Mouse (Mus musculus) WW6 (cell line): ENCODE data around the gene Pacs2.

Source experiments
- DNase-seq: peaks from one replicate; pipeline ENCODE4 v3.0.0-alpha.2; 2013; ENCODE audit warnings: low read depth, low spot score

Gene Pacs2

GRCm38 (mm10) chr12:113088026-113088425 is 73.7 kb downstream of the Pacs2 start:
- no peak for DNase-seq

GRCm38 (mm10) chr12:113089107-113089506 is 74.8 kb downstream of the Pacs2 start:
- no peak for DNase-seq

GRCm38 (mm10) chr12:113090053-113090452 is 75.7 kb downstream of the Pacs2 start:
- DNase-seq = no peak

- no peak for DNase-seq
Measured at GRCm38 (mm10) chr12:113097040-113097439, 82.7 kb downstream of the Pacs2 start.

GRCm38 (mm10) chr12:113097749-113098281 is 83.5 kb downstream of the Pacs2 start, which contains the start of gene Mta1:
Mta1 (plus strand) TSS chr12:113098278.
- no peak for DNase-seq

- DNase-seq = no peak
Measured at GRCm38 (mm10) chr12:113098530-113099151, 84.3 kb downstream of the Pacs2 start.

GRCm38 (mm10) chr12:113099470-113100237 is 85.3 kb downstream of the Pacs2 start:
- no peak for DNase-seq

- no peak for DNase-seq
Measured at GRCm38 (mm10) chr12:113100448-113101076, 86.3 kb downstream of the Pacs2 start.

- no peak for DNase-seq
Measured at GRCm38 (mm10) chr12:113101251-113101960, 87.1 kb downstream of the Pacs2 start.

- DNase-seq = no peak
Measured at GRCm38 (mm10) chr12:113102461-113102860, 88.2 kb downstream of the Pacs2 start.

GRCm38 (mm10) chr12:113103846-113104451 is 89.6 kb downstream of the Pacs2 start:
- no peak for DNase-seq

- DNase-seq = no peak
Measured at GRCm38 (mm10) chr12:113106386-113106785, 92.1 kb downstream of the Pacs2 start.

GRCm38 (mm10) chr12:113107431-113108124 is 93.3 kb downstream of the Pacs2 start:
- DNase-seq = no peak

GRCm38 (mm10) chr12:113108528-113109283 is 94.4 kb downstream of the Pacs2 start:
- no peak for DNase-seq

- no peak for DNase-seq
Measured at GRCm38 (mm10) chr12:113109801-113110200, 95.5 kb downstream of the Pacs2 start.

GRCm38 (mm10) chr12:113114141-113114540 is 99.8 kb downstream of the Pacs2 start:
- DNase-seq = no peak

- DNase-seq = no peak
Measured at GRCm38 (mm10) chr12:113114856-113115538, 100.7 kb downstream of the Pacs2 start.

GRCm38 (mm10) chr12:113119516-113120410 is 105.5 kb downstream of the Pacs2 start:
- no peak for DNase-seq
